Mouse (Mus musculus) heart, postnatal 0 days (tissue): Measurements from ENCODE around the gene Dad1. TPM values are rescaled to one million over a fixed set of nuclear protein-coding genes. Genes with fewer than 3 reads are reported as not detected.

Experiments used
- ATAC-seq: fragments of 200-750 bp; cut with Nextera tagmentation; 2 replicates; pipeline ENCODE4 v1.8.0; 2017; ENCODE audit warnings: low read depth, moderate number of reproducible peaks, moderate library complexity; ENCODE audit not compliant: insufficient read depth
- DNase-seq: peaks from one replicate; pipeline ENCODE4 v3.0.0-alpha.2; 2016; ENCODE audit warnings: low spot score
- H3K27ac ChIP-seq: fragments of 300-500 bp; sonication (generic); 2 replicates; pipeline ENCODE4 v1.5.1; 2014; ENCODE audit warnings: low read depth, mild to moderate bottlenecking
- H3K27me3 ChIP-seq: fragments of 300-500 bp; sonication (generic); 2 replicates; pipeline ENCODE4 v1.6.1; 2014; ENCODE audit warnings: low read length, mixed read lengths; ENCODE audit not compliant: control insufficient read depth, insufficient read depth
- H3K36me3 ChIP-seq: fragments of 300-500 bp; sonication (generic); replicated peaks from 2 replicates; pipeline ENCODE4 v1.6.1; 2014; ENCODE audit warnings: low read length, mixed read lengths; ENCODE audit not compliant: control insufficient read depth, insufficient read depth
- H3K4me1 ChIP-seq: fragments of 300-500 bp; sonication (generic); 2 replicates; pipeline ENCODE4 v1.6.1; 2014; ENCODE audit warnings: antibody characterized with exemption; ENCODE audit not compliant: control insufficient read depth, insufficient read depth
- H3K4me2 ChIP-seq: fragments of 300-500 bp; sonication (generic); 2 replicates; pipeline ENCODE4 v1.6.1; 2014; ENCODE audit warnings: low read depth, mild to moderate bottlenecking, low read length, moderate library complexity
- H3K4me3 ChIP-seq: fragments of 300-500 bp; sonication (generic); 2 replicates; pipeline ENCODE4 v1.5.1; 2014; ENCODE audit warnings: low read depth, low read length
- H3K9ac ChIP-seq: fragments of 300-500 bp; sonication (generic); replicated peaks from 2 replicates; pipeline ENCODE4 v1.6.1; 2014; ENCODE audit warnings: low read depth, low read length, mixed read lengths
- H3K9me3 ChIP-seq: fragments of 300-500 bp; sonication (generic); replicated peaks from 2 replicates; pipeline ENCODE4 v1.6.1; 2016; ENCODE audit warnings: low read length; ENCODE audit not compliant: control insufficient read depth
- CTCF ChIP-seq: IDR thresholded peaks from 2 replicates; pipeline ENCODE4 v1.5.1; 2016; ENCODE audit warnings: antibody characterized with exemption, control low read depth, low read depth
- EP300 ChIP-seq: IDR thresholded peaks from 2 replicates; pipeline ENCODE4 v1.6.1; 2016; ENCODE audit warnings: antibody characterized with exemption, low read depth
- WGBS: fragments of 180-500 bp; shearing (Covaris S2); extraction: QIAGEN DNeasy Blood & Tissue Kit; methylation state at CpG from one replicate; pipeline ENCODE4 v1.1.7; 2014; 5-methylcytosine and 5-hydroxymethylcytosine counted together
- polyA plus RNA-seq: library from polyadenylated mRNA; unstranded; fragments of >200 nt; fragmentation: Nextera tagmentation; extraction: Ambion mirVana; gene quantifications from 2 replicates; pipeline ENCODE4 v1.2.1, GENCODE M21; 2015
- total RNA-seq: library from RNA; depleted of rRNA; stranded (reverse); fragments of >200 nt; gene quantifications from 2 replicates; pipeline ENCODE4 v1.2.3, GENCODE M21; 2014; ENCODE audit warnings: low replicate concordance

The Dad1 gene
- total and polyA plus RNA-seq, 2 experiments from 2014 or later = 313 to 389 TPM

GRCm38 (mm10) chr14:54223315-54224063 lies 30.4 kb downstream of the Dad1 start:
- H3K36me3 ChIP-seq = no peaks in the 10 kb centered on the region
- no peak overlapping the region for H3K4me2 ChIP-seq
- H3K9me3 ChIP-seq = no peaks in the 10 kb centered on the region
- H3K4me1 ChIP-seq = peaks cover 17% of the 10 kb centered on the region
- TF ChIP-seq EP300 (no peak), CTCF (no peak)
- H3K9ac ChIP-seq = no peak overlapping the region
- H3K27ac ChIP-seq = no peak overlapping the region
- ATAC-seq = no peak
- 65% methylated on average over 13 of the region's 13 CpGs for WGBS
- DNase-seq = no peak
- H3K27me3 ChIP-seq = no peaks in the 10 kb centered on the region
- H3K4me3 ChIP-seq = no peak overlapping the region

DNA sequence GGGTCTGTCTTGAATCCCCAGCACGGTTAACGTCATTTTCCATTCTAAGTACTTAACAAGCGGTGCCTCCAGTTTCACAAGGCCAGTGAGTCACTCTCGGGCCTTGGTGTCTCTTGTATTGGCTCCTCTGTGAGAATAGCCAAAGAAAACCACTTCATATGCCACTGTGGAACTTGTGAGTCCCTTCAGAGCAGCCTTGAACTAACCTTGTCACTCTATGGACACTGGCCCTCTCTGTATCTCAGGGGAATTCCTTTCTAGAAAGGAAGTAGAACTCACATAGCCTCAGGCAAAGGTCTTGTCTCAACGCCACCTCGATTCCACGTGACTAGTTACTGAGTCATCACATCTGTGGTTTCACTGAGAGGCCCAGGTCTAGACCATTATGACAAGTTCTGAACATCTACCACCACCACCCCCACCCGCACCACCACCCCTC lies 31.6 kb downstream of the Dad1 start:
- no peak for ATAC-seq
- H3K36me3 ChIP-seq = no peaks in the 10 kb centered on the region
- TF ChIP-seq CTCF (no peak), EP300 (no peak)

GRCm38 (mm10) chr14:54221641-54222040 lies 32.3 kb downstream of the Dad1 start:
- Histone ChIP-seq H3K4me2 (no peak overlapping the region), H3K4me3 (no peak overlapping the region), H3K4me1 (peaks cover 10% of the 10 kb centered on the region; the same call in 1 of the 2 replicates), H3K36me3 (no peaks in the 10 kb centered on the region), H3K27ac (no peak overlapping the region), H3K9me3 (no peaks in the 10 kb centered on the region), H3K9ac (no peak overlapping the region), H3K27me3 (no peaks in the 10 kb centered on the region)
- DNase-seq (no peak), ATAC-seq (no peak)
- no peak for TF ChIP-seq CTCF
- TF ChIP-seq EP300 = no peak
- WGBS = 97% methylated on average over 6 of the region's 6 CpGs

More for the DNA sequence above, 31.6 kb downstream of the Dad1 start:
- no peak overlapping the region for H3K9ac ChIP-seq
- H3K27ac ChIP-seq = no peak overlapping the region
- DNase-seq = no peak
- no peak overlapping the region for H3K4me3 ChIP-seq
- H3K9me3 ChIP-seq = no peaks in the 10 kb centered on the region
- WGBS = 72% methylated on average over 8 of the region's 8 CpGs
- H3K4me1 ChIP-seq = peaks cover 11% of the 10 kb centered on the region
- H3K27me3 ChIP-seq = no peaks in the 10 kb centered on the region
- no peak overlapping the region for H3K4me2 ChIP-seq

- ATAC-seq = no peak
- WGBS = 52% methylated on average over 8 of the region's 8 CpGs
- Histone ChIP-seq H3K27ac (no peak overlapping the region), H3K4me1 (peaks cover 13% of the 10 kb centered on the region), H3K4me3 (no peak overlapping the region), H3K9me3 (no peaks in the 10 kb centered on the region), H3K9ac (no peak overlapping the region), H3K36me3 (no peaks in the 10 kb centered on the region), H3K27me3 (no peaks in the 10 kb centered on the region), H3K4me2 (no peak overlapping the region)
- no peak for DNase-seq
- TF ChIP-seq EP300 (no peak), CTCF (no peak)
Observed at GRCm38 (mm10) chr14:54220726-54221494, 33.0 kb downstream of the Dad1 start.

GRCm38 (mm10) chr14:54219849-54220248 lies 34.1 kb downstream of the Dad1 start:
- no peak for ATAC-seq
- Histone ChIP-seq H3K4me3 (no peak overlapping the region), H3K9ac (no peak overlapping the region), H3K9me3 (no peaks in the 10 kb centered on the region), H3K4me1 (peaks cover 19% of the 10 kb centered on the region), H3K4me2 (no peak overlapping the region), H3K27me3 (no peaks in the 10 kb centered on the region), H3K36me3 (no peaks in the 10 kb centered on the region), H3K27ac (no peak overlapping the region)
- no peak for DNase-seq
- 72% methylated on average over 7 of the region's 7 CpGs for WGBS
- TF ChIP-seq CTCF (no peak), EP300 (no peak)
